Mouse (Mus musculus) cortical plate, adult 2 months (tissue): Measurements from ENCODE around the gene Polr2c.

Experiments used
- CTCF ChIP-seq: fragments of 200-500 bp; IDR thresholded peaks from 2 replicates; pipeline ENCODE4 v1.5.1; 2011; ENCODE audit warnings: mild to moderate bottlenecking, control low read depth, low read length; ENCODE audit not compliant: insufficient read depth; ENCODE audit errors: extremely low read depth
- POLR2A ChIP-seq: fragments of 200-500 bp; IDR thresholded peaks from 2 replicates; pipeline ENCODE4 v1.6.1; 2011; ENCODE audit warnings: mild to moderate bottlenecking, low read length, control low read depth; ENCODE audit not compliant: insufficient read depth; ENCODE audit errors: extremely low read depth

GRCm38 (mm10) chr8:94880742-94881141 lies 23.5 kb downstream of the Polr2c start:
- no peak for TF ChIP-seq POLR2A
- no peak for TF ChIP-seq CTCF
